Mouse (Mus musculus): ENCODE results near the gene Mllt1.

GRCm38 (mm10) chr17:56970081-56970480, 34.9 kb upstream of the Mllt1 start:
- TF ChIP-seq TCF12 (IDR thresholded peaks at IDR 0.05; ENCODE audit: insufficient read depth, poor library complexity, severe bottlenecking) (no peak), POLR2A (IDR thresholded peaks at IDR 0.05; ENCODE audit: insufficient read length, low read depth) (no peak), POLR2AphosphoS2 (IDR thresholded peaks at IDR 0.05; ENCODE audit: insufficient read length, low read depth) (no peak), USF1 (IDR thresholded peaks at IDR 0.05; ENCODE audit: low read depth) (no peak), E2F4 (IDR thresholded peaks at IDR 0.05; ENCODE audit: insufficient read depth) (no peak), CEBPB (IDR thresholded peaks at IDR 0.05; ENCODE audit: insufficient read depth, poor library complexity, severe bottlenecking) (no peak), MAX (IDR thresholded peaks at IDR 0.05; ENCODE audit: low read depth) (no peak), MYOG (IDR thresholded peaks at IDR 0.05; ENCODE audit: control insufficient read depth in 1 of 3, insufficient read depth in 1 of 3, insufficient read length in 2 of 3, low read depth in 2 of 3) (no peak), MYOD1 (IDR thresholded peaks at IDR 0.05; ENCODE audit: control insufficient read depth in 1 of 3, insufficient read length in 2 of 3, low read depth in 2 of 3) (no peak), SRF (IDR thresholded peaks at IDR 0.05; ENCODE audit: control insufficient read depth, insufficient read length, low read depth) (no peak)
